Mouse (Mus musculus): Measurements from ENCODE around the gene Olfr462.

GRCm38 (mm10) chr11:87875436-87875835 is 16.6 kb downstream of the Olfr462 start, which contains the start of gene Epx:
- no peak for TF ChIP-seq POLR2A (IDR thresholded peaks at IDR 0.05; ENCODE audit: control insufficient read depth, extremely low read depth, insufficient read depth, low read length, poor library complexity)
- TF ChIP-seq CTCF (IDR thresholded peaks at IDR 0.05; ENCODE audit: borderline replicate concordance, control insufficient read depth, extremely low read depth, insufficient read depth, low read length, poor library complexity), result no peak
